Mouse (Mus musculus): Measurements from ENCODE around the gene Vps37b. TPM values are rescaled to one million over a fixed set of nuclear protein-coding genes. Genes with fewer than 3 reads are reported as not detected.

The Vps37b gene
- polyA plus RNA-seq, 2 experiments = 8.8 to 11.5 TPM

DNA sequence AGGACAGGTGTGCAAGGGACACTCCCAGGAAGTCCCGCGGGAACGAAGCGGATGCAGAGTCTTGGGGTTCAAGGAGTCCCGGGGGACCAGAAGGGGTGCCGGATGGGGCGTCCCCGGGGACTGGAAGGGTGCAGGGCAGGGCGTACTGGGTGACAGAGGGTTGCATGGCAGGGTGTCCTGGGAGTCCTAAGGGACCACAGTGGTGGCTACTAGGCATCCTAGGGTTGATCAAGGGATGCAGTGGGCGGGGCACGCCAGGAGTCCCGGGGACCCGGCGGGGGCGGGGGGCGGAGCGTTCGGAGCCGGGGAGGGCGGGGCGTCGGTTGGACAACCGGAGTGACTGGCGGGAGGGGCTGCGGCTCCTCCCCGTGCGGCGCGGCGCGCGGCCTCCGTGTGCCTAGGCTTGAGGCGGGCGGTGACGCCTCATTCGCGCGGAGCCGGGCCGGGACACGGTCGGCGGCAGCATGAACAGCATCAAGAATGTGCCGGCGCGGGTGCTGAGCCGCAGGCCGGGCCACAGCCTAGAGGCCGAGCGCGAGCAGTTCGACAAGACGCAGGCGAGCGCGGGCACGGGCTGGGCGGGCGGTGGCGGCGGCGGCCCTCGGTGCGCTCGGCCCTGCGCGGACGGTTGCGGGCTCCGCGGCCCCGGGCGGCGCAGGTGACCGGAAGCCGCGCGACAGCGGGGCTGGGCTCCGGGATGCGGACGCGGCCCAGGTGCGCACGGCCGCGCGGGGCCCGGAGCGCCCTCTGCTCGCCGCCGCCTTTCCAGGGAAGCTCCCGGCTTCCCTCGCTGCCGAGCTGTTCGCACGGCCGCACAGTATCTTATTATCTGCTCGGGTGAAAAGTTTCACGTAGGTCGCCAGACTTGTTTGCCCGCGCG, 58.5 kb downstream of the Vps37b start, which contains the start of gene Hip1r:
Gene Hip1r, plus strand, starts transcription at position 330 of the 880 bp plus-strand sequence.
- Histone ChIP-seq H3K4me1 (replicated peaks; ENCODE audit: control insufficient read depth in 2 of 2, insufficient read depth in 2 of 2, low read length in 1 of 2) (peaks cover 0 to 5% of the 10 kb centered on the region in 2 experiments; a peak in 3 of 4 replicates), H3K36me3 (replicated peaks; ENCODE audit: control insufficient read depth, insufficient read depth, low read depth) (no peaks in the 10 kb centered on the region), H3K27ac (no peak within 1 kb of the TSS; the same call in 1 of the 2 replicates), H3K4me2 (ENCODE audit: low read depth) (peak within 1 kb of the TSS; percentile 97), H3K27me3 (ENCODE audit: control insufficient read depth, insufficient read depth, low read length) (peaks cover 3% of the 10 kb centered on the region), H3K4me3 (ENCODE audit: insufficient read depth in 1 of 2, low read depth in 2 of 2, low read length in 2 of 2) (peak within 1 kb of the TSS; percentile 54 to 79), H3K9ac (replicated peaks) (peak within 1 kb of the TSS; percentile 67), H3K9me3 (ENCODE audit: control insufficient read depth, low read length) (no peaks in the 10 kb centered on the region)
- ATAC-seq (ENCODE audit: insufficient read depth) = peak; percentile 86
- TF ChIP-seq CTCF (IDR thresholded peaks at IDR 0.05; ENCODE audit: low read depth) (no peak), EP300 (IDR thresholded peaks at IDR 0.05; ENCODE audit: low read depth) (no peak)
- under 1% methylated on average over 103 of the region's 106 CpGs for WGBS (ENCODE audit: insufficient replicate concordance)
- DNase-seq (ENCODE audit: low read depth in 3 of 3, low spot score in 3 of 3) = peak; percentile 49 to 52 (median 50)

DNA sequence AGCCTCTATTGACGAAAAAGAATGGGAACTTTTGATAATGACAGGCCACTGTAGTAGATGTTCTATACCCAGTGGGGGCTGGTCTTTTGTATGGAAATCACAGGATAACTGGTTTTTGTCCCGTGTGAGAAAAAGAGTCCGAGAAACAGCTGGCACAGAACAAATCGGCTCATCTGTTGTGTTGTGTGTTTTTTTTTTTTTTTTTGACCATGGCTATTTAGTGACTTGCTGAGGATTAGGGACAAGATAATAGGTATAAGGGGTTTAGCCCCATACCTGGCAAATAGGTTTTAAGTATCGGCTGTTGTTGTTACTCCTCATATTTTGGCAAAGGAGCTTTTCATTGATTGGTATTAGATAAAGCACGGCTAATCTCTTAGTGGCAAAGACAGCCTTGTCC, 59.6 kb downstream of the Vps37b start:
- no peak overlapping the region for H3K4me3 ChIP-seq (ENCODE audit: insufficient read depth in 1 of 2, low read depth in 2 of 2, low read length in 2 of 2)
- no peak overlapping the region for H3K4me2 ChIP-seq (ENCODE audit: low read depth)
- H3K4me1 ChIP-seq (replicated peaks; ENCODE audit: control insufficient read depth in 2 of 2, insufficient read depth in 2 of 2, low read length in 1 of 2) = peaks cover 0 to 7% of the 10 kb centered on the region in 2 experiments; a peak in 3 of 4 replicates
- no peaks in the 10 kb centered on the region for H3K36me3 ChIP-seq (replicated peaks; ENCODE audit: control insufficient read depth, insufficient read depth, low read depth)
- ATAC-seq (ENCODE audit: insufficient read depth) = no peak
- H3K9ac ChIP-seq (replicated peaks) = no peak overlapping the region
- DNase-seq (ENCODE audit: low read depth in 3 of 3, low spot score in 3 of 3) = no peak
- 62% methylated on average over 6 of the region's 6 CpGs for WGBS (ENCODE audit: insufficient replicate concordance)
- H3K27me3 ChIP-seq (ENCODE audit: control insufficient read depth, insufficient read depth, low read length) = peaks cover 3% of the 10 kb centered on the region
- H3K9me3 ChIP-seq (ENCODE audit: control insufficient read depth, low read length) = no peaks in the 10 kb centered on the region
- no peak for TF ChIP-seq EP300 (IDR thresholded peaks at IDR 0.05; ENCODE audit: low read depth)
- no peak for TF ChIP-seq CTCF (IDR thresholded peaks at IDR 0.05; ENCODE audit: low read depth)
- no peak overlapping the region for H3K27ac ChIP-seq

DNA sequence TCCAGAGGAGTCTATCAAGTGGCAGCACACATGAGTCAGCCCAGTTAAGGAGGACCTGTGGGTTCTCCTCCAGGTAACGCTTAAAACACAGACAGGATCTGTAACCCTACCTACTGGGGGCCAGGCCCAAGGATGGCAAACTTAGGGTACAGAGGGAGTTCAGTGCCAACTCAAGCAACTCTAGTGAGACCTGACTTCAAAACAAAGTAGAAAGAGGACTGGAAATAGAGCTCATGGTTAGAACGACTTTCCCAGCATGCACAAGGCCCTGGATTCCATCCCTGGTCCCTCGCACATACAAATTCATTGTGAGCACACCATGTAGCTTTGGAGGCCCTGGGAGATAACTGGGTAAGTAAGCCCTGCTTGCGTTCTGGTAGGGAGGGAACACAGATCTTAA, 61.5 kb downstream of the Vps37b start:
- peaks cover 3% of the 10 kb centered on the region for H3K27me3 ChIP-seq (ENCODE audit: control insufficient read depth, insufficient read depth, low read length)
- DNase-seq (ENCODE audit: low read depth in 3 of 3, low spot score in 3 of 3) = no peak
- no peak overlapping the region for H3K4me2 ChIP-seq (ENCODE audit: low read depth)
- H3K9ac ChIP-seq (replicated peaks) = no peak overlapping the region
- no peaks in the 10 kb centered on the region for H3K9me3 ChIP-seq (ENCODE audit: control insufficient read depth, low read length)
- WGBS (ENCODE audit: insufficient replicate concordance) = 55% methylated on average over 4 of the region's 4 CpGs
- H3K4me1 ChIP-seq (replicated peaks; ENCODE audit: control insufficient read depth in 2 of 2, insufficient read depth in 2 of 2, low read length in 1 of 2) = peaks cover 0 to 7% of the 10 kb centered on the region in 2 experiments; a peak in 3 of 4 replicates
- H3K4me3 ChIP-seq (ENCODE audit: insufficient read depth in 1 of 2, low read depth in 2 of 2, low read length in 2 of 2) = no peak overlapping the region
- ATAC-seq (ENCODE audit: insufficient read depth) = no peak
- no peaks in the 10 kb centered on the region for H3K36me3 ChIP-seq (replicated peaks; ENCODE audit: control insufficient read depth, insufficient read depth, low read depth)
- no peak overlapping the region for H3K27ac ChIP-seq
- TF ChIP-seq EP300 (IDR thresholded peaks at IDR 0.05; ENCODE audit: low read depth) = no peak
- TF ChIP-seq CTCF (IDR thresholded peaks at IDR 0.05; ENCODE audit: low read depth) = no peak

DNA sequence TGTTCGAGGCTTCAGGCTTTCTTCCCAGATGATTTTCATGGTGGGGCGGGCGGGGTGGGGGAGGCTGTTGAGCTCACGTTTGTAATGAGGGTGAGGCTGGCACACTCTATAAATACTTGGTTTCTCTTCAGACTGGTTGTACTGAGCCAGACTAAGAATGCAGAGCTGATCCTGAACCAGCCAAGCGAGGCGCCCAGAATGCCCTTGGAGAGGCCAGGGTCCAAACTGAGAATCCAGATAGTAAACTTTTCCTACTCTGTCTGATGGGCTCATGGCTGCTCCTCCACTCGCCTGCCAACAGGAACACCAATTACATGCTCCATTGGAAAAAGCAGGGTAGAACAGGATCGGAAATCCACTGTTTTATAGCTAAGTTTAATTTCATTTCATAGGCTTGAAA, 62.9 kb downstream of the Vps37b start:
- Histone ChIP-seq H3K27ac (no peak overlapping the region), H3K27me3 (ENCODE audit: control insufficient read depth, insufficient read depth, low read length) (peaks cover 3% of the 10 kb centered on the region), H3K4me1 (replicated peaks; ENCODE audit: control insufficient read depth in 2 of 2, insufficient read depth in 2 of 2, low read length in 1 of 2) (peaks cover 0 to 7% of the 10 kb centered on the region in 2 experiments; a peak in 2 of 4 replicates), H3K36me3 (replicated peaks; ENCODE audit: control insufficient read depth, insufficient read depth, low read depth) (no peaks in the 10 kb centered on the region), H3K4me3 (ENCODE audit: insufficient read depth in 1 of 2, low read depth in 2 of 2, low read length in 2 of 2) (no peak overlapping the region), H3K9me3 (ENCODE audit: control insufficient read depth, low read length) (no peaks in the 10 kb centered on the region), H3K9ac (replicated peaks) (no peak overlapping the region), H3K4me2 (ENCODE audit: low read depth) (no peak overlapping the region)
- TF ChIP-seq CTCF (IDR thresholded peaks at IDR 0.05; ENCODE audit: low read depth) (no peak), EP300 (IDR thresholded peaks at IDR 0.05; ENCODE audit: low read depth) (no peak)
- no peak for ATAC-seq (ENCODE audit: insufficient read depth)
- WGBS (ENCODE audit: insufficient replicate concordance) = 75% methylated on average over 8 of the region's 8 CpGs
- no peak for DNase-seq (ENCODE audit: low read depth in 3 of 3, low spot score in 3 of 3)

DNA sequence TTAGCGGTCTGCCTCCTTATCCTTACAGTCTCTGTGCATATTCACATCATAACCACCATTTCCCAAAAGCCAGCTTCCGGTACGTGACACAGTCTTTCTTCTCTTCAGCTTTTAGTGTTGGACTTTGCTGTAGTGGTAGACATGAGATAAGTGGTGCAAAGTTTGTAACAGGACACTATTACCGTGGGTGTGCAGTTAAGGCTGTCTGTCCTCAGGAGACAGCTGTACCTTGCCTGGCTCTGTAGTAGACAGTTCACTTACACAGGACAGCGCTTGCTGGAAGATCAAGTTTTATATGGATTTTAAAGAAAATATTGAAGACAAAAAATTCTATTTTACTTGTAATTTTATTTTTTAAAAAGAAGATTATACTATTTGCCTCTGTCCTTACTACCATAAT, 63.6 kb downstream of the Vps37b start:
- ATAC-seq (ENCODE audit: insufficient read depth) (no peak), DNase-seq (ENCODE audit: low read depth in 3 of 3, low spot score in 3 of 3) (no peak)
- no peaks in the 10 kb centered on the region for H3K27me3 ChIP-seq (ENCODE audit: control insufficient read depth, insufficient read depth, low read length)
- H3K9me3 ChIP-seq (ENCODE audit: control insufficient read depth, low read length) = no peaks in the 10 kb centered on the region
- H3K4me3 ChIP-seq (ENCODE audit: insufficient read depth in 1 of 2, low read depth in 2 of 2, low read length in 2 of 2) = no peak overlapping the region
- WGBS (ENCODE audit: insufficient replicate concordance) = 67% methylated on average over 5 of the region's 5 CpGs
- no peaks in the 10 kb centered on the region for H3K36me3 ChIP-seq (replicated peaks; ENCODE audit: control insufficient read depth, insufficient read depth, low read depth)
- no peak overlapping the region for H3K27ac ChIP-seq
- TF ChIP-seq EP300 (IDR thresholded peaks at IDR 0.05; ENCODE audit: low read depth) (no peak), CTCF (IDR thresholded peaks at IDR 0.05; ENCODE audit: low read depth) (no peak)
- H3K4me2 ChIP-seq (ENCODE audit: low read depth) = no peak overlapping the region
- no peak overlapping the region for H3K9ac ChIP-seq (replicated peaks)
- H3K4me1 ChIP-seq (replicated peaks; ENCODE audit: control insufficient read depth in 2 of 2, insufficient read depth in 2 of 2, low read length in 1 of 2) = peaks cover 0 to 10% of the 10 kb centered on the region in 2 experiments; a peak in 2 of 4 replicates
